Mouse (Mus musculus) cortical plate, adult 2 months (tissue): ENCODE measurements around the gene D1Ertd622e. TPM values are rescaled to one million over a fixed set of nuclear protein-coding genes. Genes with fewer than 3 reads are reported as not detected.

Experiments
- H3K27ac ChIP-seq: fragments of 200-500 bp; 2 replicates; pipeline ENCODE4 v1.5.1; 2012; ENCODE audit warnings: low read length, control low read depth, inconsistent platforms; ENCODE audit not compliant: insufficient read depth
- H3K4me1 ChIP-seq: fragments of 200-500 bp; 2 replicates; pipeline ENCODE4 v1.6.1; 2011; ENCODE audit warnings: low read length; ENCODE audit not compliant: control insufficient read depth, insufficient read depth
- H3K4me3 ChIP-seq: fragments of 200-500 bp; 2 replicates; pipeline ENCODE4 v1.5.1; 2011; ENCODE audit warnings: mild to moderate bottlenecking, low read length, control low read depth; ENCODE audit not compliant: insufficient read depth
- CTCF ChIP-seq: fragments of 200-500 bp; IDR thresholded peaks from 2 replicates; pipeline ENCODE4 v1.5.1; 2011; ENCODE audit warnings: mild to moderate bottlenecking, control low read depth, low read length; ENCODE audit not compliant: insufficient read depth; ENCODE audit errors: extremely low read depth
- POLR2A ChIP-seq: fragments of 200-500 bp; IDR thresholded peaks from 2 replicates; pipeline ENCODE4 v1.6.1; 2011; ENCODE audit warnings: mild to moderate bottlenecking, low read length, control low read depth; ENCODE audit not compliant: insufficient read depth; ENCODE audit errors: extremely low read depth
- polyA plus RNA-seq: library from polyadenylated mRNA; depleted of rRNA; stranded (reverse); fragments of >200 nt; gene quantifications from 2 replicates; pipeline ENCODE4 v1.2.3, GENCODE M21; 2012

D1Ertd622e gene
- polyA plus RNA-seq, 1 experiment: 68.8 TPM

DNA sequence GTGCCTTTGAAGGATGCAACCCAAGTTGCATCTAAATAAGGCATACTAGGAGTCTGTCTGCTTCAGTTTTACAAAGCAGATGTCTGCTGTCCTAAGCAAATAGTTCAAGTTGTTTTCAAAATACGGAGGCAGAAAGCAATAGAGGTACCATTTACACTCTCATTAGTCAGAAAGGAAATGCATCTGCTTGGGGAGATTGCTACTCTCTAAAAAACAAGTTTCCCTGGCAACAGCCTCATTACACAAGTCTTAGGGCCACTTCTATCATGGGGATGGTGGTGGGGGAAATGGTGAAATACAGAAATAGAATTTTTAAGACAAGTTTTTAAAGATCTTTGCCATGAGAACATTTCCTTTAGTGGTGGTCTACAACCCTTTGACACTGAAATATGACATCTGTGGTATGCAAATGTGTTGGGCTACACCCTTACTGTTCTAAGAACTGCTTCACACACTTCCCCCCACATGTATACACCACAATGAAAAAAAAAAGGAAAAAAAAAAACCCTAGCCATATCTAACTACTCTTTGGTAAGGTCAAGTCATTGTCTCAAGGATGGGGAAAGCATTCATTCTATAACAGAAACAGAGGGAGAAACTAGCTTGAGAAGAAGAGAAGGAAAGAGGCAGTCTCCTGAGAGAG, 38.5 kb downstream of the D1Ertd622e start:
- H3K4me3 ChIP-seq: no peak overlapping the region
- TF ChIP-seq CTCF: no peak
- TF ChIP-seq POLR2A: no peak
- peak overlapping the region; percentile 56; the same call in 1 of the 2 replicates for H3K27ac ChIP-seq
- peaks cover 5% of the 10 kb centered on the region for H3K4me1 ChIP-seq

DNA sequence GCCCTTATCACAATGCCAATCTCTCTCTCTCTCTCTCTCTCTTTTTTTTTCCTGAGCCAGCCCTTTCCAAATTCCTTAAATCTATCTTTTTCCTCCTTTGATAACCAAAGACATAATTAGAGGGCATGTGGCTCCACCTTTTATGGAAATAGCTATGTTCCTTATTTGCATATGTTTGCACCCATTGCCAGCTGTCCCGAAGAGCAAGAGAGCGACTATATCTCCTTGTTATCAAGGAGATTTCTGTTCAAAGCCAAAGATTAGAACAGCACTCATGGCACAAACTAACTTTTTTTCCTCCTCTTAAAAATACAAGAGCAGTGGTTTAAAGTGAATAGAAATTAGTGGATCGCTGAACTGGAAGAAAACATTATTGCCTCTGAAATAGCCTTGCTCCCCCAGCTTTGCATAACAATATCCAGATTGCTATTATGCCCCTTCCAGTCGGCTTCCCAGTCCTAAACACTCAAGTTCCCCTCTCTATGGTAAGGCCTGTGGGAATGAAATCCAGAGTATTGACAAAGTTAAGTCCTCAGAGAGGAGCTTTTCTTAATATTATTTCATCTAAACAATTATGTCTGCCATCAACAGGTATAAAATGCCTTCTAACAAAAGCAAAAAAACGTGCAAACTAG, 39.2 kb downstream of the D1Ertd622e start:
- TF ChIP-seq CTCF: no peak
- no peak for TF ChIP-seq POLR2A
- Histone ChIP-seq H3K4me1 (peaks cover 2% of the 10 kb centered on the region), H3K4me3 (no peak overlapping the region), H3K27ac (peak overlapping the region; percentile 9; the same call in 1 of the 2 replicates)

DNA sequence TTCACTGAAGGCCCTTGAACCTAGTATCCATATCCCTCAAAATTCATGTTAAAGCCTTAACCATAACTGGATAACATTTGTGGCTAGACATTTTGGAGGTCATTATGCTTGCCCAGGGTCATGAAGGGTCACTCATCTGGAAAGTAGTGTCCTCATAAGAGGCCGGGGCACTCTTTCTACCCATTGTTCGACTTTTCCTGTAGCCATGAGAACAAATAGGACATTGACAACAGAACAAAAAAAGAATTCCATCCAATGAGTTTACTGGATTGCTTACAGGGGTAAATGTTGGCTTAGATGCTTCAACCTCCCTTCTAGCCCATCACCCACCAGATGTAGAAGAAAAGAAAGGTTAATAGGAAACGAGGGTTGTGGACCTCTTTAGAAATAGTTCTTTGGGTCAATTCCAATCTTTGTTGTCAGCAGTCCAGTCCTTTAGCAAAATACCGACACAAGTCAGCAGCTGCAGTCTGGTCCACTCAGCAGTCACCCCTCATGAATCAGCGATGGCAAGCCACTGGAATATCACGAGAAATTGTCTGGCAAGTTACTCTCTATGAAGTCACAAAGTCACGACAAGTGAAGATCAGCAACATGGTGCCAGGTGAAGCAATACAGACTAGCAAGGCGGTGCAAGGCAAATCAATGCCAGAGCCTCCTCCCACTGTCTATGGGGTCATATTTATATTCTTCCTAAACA, 42.1 kb downstream of the D1Ertd622e start:
- TF ChIP-seq CTCF (no peak), POLR2A (no peak)
- Histone ChIP-seq H3K4me3 (no peak overlapping the region), H3K4me1 (peaks cover 10% of the 10 kb centered on the region), H3K27ac (peak overlapping the region; percentile 59; the same call in 1 of the 2 replicates)

DNA sequence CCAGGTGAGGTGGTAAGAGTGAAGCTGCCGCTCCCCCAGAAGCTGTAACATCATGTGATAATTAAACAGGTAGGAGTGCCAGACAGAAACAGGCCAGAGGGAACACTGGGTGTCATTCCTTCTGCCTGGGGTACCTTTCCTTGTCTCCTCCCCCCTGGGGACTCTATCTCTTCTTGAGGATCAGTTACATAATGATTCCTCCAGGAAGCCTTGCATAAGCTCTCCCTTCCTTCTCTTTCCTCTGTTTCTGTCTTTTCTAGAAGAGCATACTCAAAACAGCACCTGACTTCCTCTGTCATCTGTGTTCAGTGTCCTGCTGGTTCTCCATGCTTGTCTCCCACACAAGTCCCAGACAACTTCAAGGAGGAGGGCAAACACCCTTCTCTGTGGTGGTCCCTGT, 46.3 kb downstream of the D1Ertd622e start:
- peaks cover 7% of the 10 kb centered on the region for H3K4me1 ChIP-seq
- no peak overlapping the region for H3K4me3 ChIP-seq
- TF ChIP-seq POLR2A: no peak
- no peak for TF ChIP-seq CTCF
- no peak overlapping the region for H3K27ac ChIP-seq

DNA sequence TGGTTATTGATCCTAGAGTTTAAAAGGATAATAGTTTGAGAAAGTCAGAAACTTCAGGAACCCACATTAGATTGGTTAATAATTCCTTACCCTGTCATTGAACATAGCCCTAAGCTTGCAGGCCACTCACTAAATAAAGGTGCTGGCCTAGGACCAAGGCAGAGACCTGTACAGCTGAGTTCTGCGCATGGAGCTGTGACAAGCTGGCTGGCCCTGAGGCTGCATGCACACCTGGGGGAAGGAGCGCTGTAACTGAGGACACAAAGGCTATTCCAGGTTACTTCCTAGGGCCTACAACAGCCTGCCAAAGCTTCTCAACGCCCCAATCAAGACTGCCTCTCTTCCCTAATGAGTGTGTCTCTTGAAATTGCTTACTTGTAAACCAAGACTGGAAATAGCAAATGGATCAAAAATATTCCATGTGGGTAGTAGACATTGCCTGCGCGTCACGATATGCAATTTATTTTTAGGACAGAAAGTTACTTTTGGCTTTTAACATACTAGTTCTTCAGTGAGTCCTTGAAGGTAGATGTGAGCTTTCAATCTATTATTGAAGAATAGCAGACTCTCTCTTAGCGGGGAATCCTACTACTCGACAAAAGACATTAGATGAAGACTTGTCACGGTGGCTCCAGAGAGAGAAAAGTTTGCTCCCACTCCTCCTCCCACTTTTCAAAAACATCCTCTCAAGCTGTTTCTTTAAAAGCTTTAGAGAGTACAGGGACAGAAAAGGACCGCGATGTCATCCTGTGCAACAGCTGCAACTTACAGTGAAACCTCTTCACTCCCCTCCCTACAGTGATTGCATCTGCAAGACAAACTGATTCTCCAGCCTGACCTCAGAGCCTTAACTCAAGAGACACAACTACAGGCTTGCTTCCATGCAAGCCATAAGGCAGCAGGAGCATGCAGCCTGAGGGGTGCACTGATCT, 47.1 kb downstream of the D1Ertd622e start:
- Histone ChIP-seq H3K4me1 (peaks cover 7% of the 10 kb centered on the region), H3K27ac (no peak overlapping the region), H3K4me3 (no peak overlapping the region)
- TF ChIP-seq POLR2A: no peak
- TF ChIP-seq CTCF: no peak

DNA sequence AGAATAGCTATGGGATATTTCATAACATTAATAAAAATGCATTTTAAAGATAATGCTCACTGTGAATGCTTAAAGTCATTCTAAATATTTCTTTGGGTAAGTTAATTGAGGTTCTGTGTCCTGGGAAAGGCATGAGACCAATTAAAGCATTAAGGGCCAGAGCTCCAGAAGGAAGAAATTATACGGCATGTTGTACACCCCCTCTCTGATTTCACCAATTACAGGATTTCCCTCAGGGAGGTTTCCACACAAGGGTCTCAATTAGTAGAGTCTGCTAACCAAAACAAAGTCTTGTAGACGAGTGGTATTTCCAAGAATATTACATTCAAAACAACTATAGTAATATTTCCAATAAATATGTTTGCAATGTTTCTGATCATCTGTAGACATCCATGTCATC, 50.1 kb downstream of the D1Ertd622e start:
- TF ChIP-seq CTCF (no peak), POLR2A (no peak)
- H3K4me3 ChIP-seq: no peak overlapping the region
- H3K4me1 ChIP-seq: peaks cover 7% of the 10 kb centered on the region
- H3K27ac ChIP-seq: no peak overlapping the region

DNA sequence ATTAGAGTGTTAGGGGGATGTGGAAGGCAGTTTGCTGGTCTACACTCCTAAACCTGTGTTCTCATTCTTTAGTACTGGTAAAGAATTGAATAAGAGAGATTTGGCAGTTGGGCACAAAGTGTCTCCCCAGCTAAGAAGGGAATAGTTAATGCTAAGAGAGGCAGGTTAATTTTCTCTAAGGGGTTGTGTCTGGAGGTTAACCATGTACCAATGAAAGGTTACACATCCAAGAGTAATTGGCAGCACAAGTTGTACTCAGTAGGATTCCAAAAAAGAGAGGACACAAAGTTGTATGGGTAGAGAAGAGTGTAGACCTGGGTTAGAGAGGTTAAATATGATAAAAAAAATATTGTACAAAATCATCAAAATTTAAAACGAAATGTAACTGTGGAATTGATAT, 58.5 kb downstream of the D1Ertd622e start:
- H3K4me1 ChIP-seq: no peaks in the 10 kb centered on the region
- TF ChIP-seq CTCF: no peak
- TF ChIP-seq POLR2A: no peak
- H3K4me3 ChIP-seq: no peak overlapping the region
- H3K27ac ChIP-seq: no peak overlapping the region

DNA sequence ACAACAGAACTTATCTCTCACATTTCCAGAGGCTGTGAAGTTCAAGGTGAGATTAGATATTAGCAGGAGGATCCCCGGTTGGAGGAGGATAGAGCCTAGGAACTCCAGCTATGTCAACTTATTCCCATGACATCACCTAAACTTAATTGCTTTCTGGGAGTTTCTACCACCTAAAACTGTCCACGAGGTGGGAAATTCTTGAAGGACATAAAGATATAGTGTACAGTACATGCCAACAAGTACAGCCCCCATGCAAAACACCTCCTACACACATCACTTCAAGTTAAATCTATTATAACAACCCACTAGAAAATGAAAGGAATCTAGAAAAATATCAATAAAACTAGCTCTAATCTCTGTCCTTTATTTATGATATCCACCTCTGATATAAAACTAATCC, 61.5 kb downstream of the D1Ertd622e start:
- TF ChIP-seq CTCF: no peak
- TF ChIP-seq POLR2A: no peak
- Histone ChIP-seq H3K27ac (no peak overlapping the region), H3K4me3 (no peak overlapping the region), H3K4me1 (no peaks in the 10 kb centered on the region)

DNA sequence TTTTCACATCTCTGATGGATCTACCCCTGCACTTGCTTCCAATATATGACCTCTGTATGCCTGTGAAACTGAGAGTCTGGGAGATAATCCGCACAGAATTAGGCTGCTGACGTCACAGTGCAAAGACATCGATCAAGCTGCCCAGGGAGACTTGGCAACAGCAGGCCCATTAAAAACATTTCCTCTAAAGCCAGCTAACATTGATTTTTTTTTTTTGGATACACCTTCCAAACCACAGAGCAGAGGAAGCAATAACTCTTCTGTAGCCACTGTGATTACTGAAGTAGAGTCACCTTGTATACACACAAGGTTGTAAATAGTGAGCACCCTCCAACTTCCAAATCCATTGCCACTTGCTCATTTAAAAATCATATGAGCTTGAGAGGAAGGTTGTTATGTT, 62.8 kb downstream of the D1Ertd622e start:
- TF ChIP-seq CTCF (no peak), POLR2A (no peak)
- Histone ChIP-seq H3K27ac (no peak overlapping the region), H3K4me3 (no peak overlapping the region), H3K4me1 (no peaks in the 10 kb centered on the region)
